Mouse (Mus musculus): ENCODE results near the gene Poc1a. TPM values are rescaled to one million over a fixed set of nuclear protein-coding genes. Genes with fewer than 3 reads are reported as not detected.
A peak's percentile ranks its signal among the peaks of the same experiment; 100 is the strongest.

The Poc1a gene
- polyA plus RNA-seq, 1 experiment: 32.6 TPM

DNA sequence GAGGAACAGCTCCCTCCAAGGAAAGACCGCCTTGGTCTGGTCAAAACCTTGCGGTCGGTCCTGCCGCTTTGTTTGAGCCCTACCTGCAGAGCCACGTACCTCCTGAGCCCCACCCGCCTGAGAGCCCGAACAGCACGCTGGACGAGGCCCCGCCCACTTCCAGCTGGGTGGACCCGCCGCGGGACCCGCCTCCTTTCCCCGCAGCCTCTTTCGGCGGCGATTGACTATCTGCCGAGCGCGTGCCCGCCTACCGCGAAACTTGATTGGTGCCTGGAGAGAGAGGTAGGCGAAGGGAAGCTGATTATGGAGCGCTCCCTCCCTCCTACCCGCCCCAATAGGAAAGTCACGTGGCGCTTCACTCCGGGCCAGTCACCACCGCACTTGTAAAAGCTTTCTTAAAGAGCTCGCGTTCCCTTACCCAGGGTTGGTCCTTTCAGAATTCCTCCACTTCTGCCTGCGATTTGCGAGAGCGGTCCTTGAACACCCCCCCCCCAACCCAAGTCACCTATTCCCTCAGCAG lies 86.8 kb downstream of the Poc1a start:
- Histone ChIP-seq H3K27ac (ENCODE audit: insufficient read depth, low read length) (peak overlapping the region; percentile 85), H3K4me3 (ENCODE audit: insufficient read depth, low read length) (peak overlapping the region; percentile 99), H3K4me1 (ENCODE audit: control insufficient read depth, insufficient read depth, low read length) (no peaks in the 10 kb centered on the region)
- TF ChIP-seq CTCF (IDR thresholded peaks at IDR 0.05; ENCODE audit: extremely low read depth, insufficient read depth, low read length) (no peak), POLR2A (IDR thresholded peaks at IDR 0.05; ENCODE audit: extremely low read depth, insufficient read depth, low read length) (peak; percentile 93)

DNA sequence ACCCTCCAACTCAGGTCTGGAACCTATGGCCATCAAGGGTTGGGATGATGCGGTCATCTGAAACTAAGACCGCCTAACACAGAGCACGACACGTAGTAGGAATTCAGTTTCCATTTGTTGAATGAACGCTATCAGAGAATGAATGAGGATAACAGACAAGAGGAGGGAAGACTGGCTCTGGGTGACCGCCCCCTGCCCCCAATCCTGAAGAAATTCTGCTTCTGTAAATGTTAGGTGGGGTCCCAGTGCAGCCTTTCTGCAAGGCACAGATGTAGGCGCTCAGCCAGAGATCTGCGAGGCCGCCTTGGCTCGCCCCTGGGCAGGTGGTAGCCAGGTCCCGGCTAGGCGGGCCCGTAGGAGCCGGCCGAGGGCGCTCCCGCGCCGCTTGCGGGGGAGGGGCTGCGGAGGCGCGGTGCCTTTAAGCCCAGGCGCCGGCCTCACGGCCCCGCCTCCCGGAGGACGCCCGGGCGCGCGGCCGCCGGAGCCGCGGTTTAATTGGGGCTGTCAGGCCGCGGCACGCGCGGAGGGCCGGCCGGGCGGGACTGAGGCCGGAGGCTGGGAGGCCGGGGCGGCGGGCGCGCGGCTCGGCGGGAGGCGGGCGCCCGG lies 87.4 kb downstream of the Poc1a start, which contains the start of gene Dusp7:
Gene Dusp7 (plus strand): TSS at position 521 of the 606 bp plus-strand sequence.
- TF ChIP-seq POLR2A (IDR thresholded peaks at IDR 0.05; ENCODE audit: extremely low read depth, insufficient read depth, low read length): no peak
- TF ChIP-seq CTCF (IDR thresholded peaks at IDR 0.05; ENCODE audit: extremely low read depth, insufficient read depth, low read length): no peak
- Histone ChIP-seq H3K4me3 (ENCODE audit: insufficient read depth, low read length) (peak within 1 kb of the TSS; percentile 99), H3K4me1 (ENCODE audit: control insufficient read depth, insufficient read depth, low read length) (peaks cover 4% of the 10 kb centered on the region), H3K27ac (ENCODE audit: insufficient read depth, low read length) (peak within 1 kb of the TSS; percentile 98)

DNA sequence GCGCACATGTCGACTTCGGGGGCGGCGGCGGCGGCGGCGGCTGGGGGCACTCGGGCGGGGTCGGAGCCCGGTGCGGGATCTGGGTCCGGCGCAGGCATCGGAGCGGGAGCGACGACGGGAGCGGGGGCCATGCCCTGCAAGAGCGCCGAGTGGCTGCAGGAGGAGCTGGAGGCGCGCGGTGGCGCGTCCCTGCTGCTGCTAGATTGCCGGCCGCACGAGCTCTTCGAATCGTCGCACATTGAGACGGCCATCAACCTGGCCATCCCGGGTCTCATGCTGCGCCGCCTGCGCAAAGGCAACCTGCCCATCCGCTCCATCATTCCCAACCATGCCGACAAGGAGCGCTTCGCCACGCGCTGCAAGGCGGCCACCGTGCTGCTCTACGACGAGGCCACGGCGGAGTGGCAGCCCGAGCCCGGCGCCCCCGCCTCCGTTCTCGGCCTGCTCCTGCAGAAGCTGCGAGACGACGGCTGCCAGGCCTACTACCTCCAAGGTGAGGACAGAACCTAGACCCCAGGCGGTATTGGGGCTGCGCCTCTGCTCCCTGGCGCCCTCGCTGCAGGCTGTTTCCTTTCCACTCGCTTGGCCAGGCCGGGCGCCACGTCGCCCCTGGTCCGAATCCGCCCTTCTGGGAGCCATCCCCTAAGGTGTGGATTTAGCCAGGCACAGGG lies 88.1 kb downstream of the Poc1a start:
- Histone ChIP-seq H3K27ac (ENCODE audit: insufficient read depth, low read length) (peak overlapping the region; percentile 98), H3K4me3 (ENCODE audit: insufficient read depth, low read length) (peak overlapping the region; percentile 99), H3K4me1 (ENCODE audit: control insufficient read depth, insufficient read depth, low read length) (peaks cover 6% of the 10 kb centered on the region)
- TF ChIP-seq CTCF (IDR thresholded peaks at IDR 0.05; ENCODE audit: extremely low read depth, insufficient read depth, low read length): no peak
- no peak for TF ChIP-seq POLR2A (IDR thresholded peaks at IDR 0.05; ENCODE audit: extremely low read depth, insufficient read depth, low read length)

DNA sequence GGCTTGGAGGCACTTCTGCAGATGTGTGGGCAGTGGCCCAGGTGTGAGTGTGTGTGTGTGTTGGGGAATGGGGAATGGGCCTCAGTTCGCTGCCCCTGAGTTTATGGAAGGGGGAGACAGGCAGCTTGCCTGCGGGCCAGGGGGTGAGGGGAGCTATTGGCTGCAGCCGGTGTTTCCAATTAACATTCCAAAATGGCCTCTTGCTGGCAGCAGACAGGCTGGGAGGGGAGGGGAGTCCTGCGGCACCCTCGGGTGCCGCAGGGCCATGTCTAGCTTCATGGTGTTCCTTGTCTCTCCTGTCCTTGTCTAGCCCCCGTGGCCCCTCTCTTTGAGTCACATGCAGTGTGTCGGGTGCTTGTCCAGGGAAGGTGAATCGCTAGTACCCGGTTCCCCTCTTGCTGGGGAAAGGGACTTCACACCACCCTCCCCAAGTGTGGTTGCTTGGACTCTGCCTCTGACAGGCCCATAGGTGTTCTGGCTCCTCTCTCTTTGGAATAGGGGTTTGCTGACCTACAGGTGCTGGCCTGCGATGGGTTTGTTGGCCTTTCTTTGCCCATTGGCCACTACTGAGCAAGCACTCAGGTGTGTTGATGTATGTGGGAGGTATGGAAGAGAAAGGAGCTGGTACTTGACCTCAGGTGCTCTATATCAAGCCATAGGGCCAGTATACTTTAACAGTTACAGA lies 89.1 kb downstream of the Poc1a start:
- Histone ChIP-seq H3K4me3 (ENCODE audit: insufficient read depth, low read length) (peak overlapping the region; percentile 99), H3K4me1 (ENCODE audit: control insufficient read depth, insufficient read depth, low read length) (peaks cover 6% of the 10 kb centered on the region), H3K27ac (ENCODE audit: insufficient read depth, low read length) (peak overlapping the region; percentile 98)
- TF ChIP-seq POLR2A (IDR thresholded peaks at IDR 0.05; ENCODE audit: extremely low read depth, insufficient read depth, low read length): 0 out of 2 replicates have a peak, but pooled peaks have one; percentile 16
- TF ChIP-seq CTCF (IDR thresholded peaks at IDR 0.05; ENCODE audit: extremely low read depth, insufficient read depth, low read length): no peak

DNA sequence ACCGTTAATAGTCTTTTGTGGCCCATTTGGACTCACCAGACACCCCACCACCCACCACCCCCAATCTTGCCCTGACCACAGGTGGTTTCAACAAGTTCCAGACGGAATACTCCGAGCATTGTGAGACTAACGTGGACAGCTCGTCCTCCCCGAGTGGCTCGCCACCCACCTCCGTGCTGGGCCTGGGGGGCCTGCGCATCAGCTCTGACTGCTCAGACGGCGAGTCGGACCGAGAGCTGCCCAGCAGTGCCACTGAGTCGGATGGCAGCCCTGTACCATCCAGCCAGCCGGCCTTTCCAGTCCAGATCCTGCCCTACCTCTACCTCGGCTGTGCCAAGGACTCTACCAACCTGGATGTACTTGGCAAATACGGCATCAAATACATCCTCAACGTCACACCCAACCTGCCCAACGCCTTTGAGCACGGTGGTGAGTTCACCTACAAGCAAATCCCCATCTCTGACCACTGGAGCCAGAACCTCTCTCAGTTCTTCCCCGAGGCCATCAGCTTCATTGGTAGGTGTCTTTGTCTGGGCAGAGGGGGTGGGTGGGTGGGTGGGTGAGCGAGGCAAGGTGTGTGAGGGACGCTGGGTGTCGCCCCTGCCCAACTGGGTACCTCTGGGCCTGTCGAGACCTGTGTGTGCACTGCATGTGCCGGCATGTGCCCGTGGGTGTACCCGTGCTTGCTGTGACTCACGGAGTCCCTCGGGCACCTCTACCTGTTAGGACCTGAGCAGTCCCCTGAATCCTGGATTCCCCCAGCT lies 89.9 kb downstream of the Poc1a start:
- Histone ChIP-seq H3K27ac (ENCODE audit: insufficient read depth, low read length) (peak overlapping the region; percentile 98), H3K4me3 (ENCODE audit: insufficient read depth, low read length) (peak overlapping the region; percentile 99), H3K4me1 (ENCODE audit: control insufficient read depth, insufficient read depth, low read length) (peaks cover 6% of the 10 kb centered on the region)
- TF ChIP-seq POLR2A (IDR thresholded peaks at IDR 0.05; ENCODE audit: extremely low read depth, insufficient read depth, low read length) (0 out of 2 replicates have a peak, but pooled peaks have one; percentile 23), CTCF (IDR thresholded peaks at IDR 0.05; ENCODE audit: extremely low read depth, insufficient read depth, low read length) (no peak)

DNA sequence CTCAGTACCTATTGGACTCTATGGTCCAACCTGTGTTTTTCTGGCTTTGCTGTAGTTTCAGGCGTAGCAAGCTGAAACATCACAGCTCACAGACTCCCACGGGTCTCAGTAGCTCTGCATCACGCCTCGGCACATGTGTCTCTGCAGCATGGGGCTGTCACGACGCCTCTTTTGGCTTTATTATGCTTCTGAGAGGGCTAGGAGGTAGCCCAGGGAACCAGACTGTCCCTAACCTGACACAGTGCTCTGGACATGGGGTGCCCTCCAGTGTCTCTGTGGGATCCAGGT lies 90.5 kb downstream of the Poc1a start:
- H3K4me3 ChIP-seq (ENCODE audit: insufficient read depth, low read length): peak overlapping the region; percentile 99
- peak; percentile 63 for TF ChIP-seq POLR2A (IDR thresholded peaks at IDR 0.05; ENCODE audit: extremely low read depth, insufficient read depth, low read length)
- no peak for TF ChIP-seq CTCF (IDR thresholded peaks at IDR 0.05; ENCODE audit: extremely low read depth, insufficient read depth, low read length)
- peaks cover 6% of the 10 kb centered on the region for H3K4me1 ChIP-seq (ENCODE audit: control insufficient read depth, insufficient read depth, low read length)
- H3K27ac ChIP-seq (ENCODE audit: insufficient read depth, low read length): peak overlapping the region; percentile 94

DNA sequence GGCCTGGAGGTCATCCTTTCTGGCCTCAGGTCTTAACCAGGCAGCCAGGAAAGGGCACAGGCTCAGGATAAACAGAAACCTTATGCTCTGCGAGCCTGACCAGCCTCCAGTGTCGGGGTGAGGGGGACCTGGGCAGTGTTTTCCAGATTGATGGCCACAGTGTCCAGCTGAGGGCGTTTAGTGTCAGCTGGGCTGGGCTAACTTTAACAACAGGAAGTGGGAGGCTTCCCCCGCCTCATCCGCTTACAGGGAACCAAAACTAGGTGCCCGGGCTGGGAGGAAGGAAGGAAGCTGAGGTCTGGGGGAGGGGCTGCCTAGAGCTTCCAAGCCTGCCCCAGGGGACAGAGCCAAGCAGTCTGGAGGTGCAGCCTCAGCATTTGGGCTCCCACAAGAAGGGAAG lies 90.9 kb downstream of the Poc1a start:
- Histone ChIP-seq H3K4me3 (ENCODE audit: insufficient read depth, low read length) (peak overlapping the region; percentile 99), H3K27ac (ENCODE audit: insufficient read depth, low read length) (peak overlapping the region; percentile 94), H3K4me1 (ENCODE audit: control insufficient read depth, insufficient read depth, low read length) (peaks cover 6% of the 10 kb centered on the region)
- TF ChIP-seq POLR2A (IDR thresholded peaks at IDR 0.05; ENCODE audit: extremely low read depth, insufficient read depth, low read length) (0 out of 2 replicates have a peak, but pooled peaks have one; percentile 21), CTCF (IDR thresholded peaks at IDR 0.05; ENCODE audit: extremely low read depth, insufficient read depth, low read length) (no peak)

DNA sequence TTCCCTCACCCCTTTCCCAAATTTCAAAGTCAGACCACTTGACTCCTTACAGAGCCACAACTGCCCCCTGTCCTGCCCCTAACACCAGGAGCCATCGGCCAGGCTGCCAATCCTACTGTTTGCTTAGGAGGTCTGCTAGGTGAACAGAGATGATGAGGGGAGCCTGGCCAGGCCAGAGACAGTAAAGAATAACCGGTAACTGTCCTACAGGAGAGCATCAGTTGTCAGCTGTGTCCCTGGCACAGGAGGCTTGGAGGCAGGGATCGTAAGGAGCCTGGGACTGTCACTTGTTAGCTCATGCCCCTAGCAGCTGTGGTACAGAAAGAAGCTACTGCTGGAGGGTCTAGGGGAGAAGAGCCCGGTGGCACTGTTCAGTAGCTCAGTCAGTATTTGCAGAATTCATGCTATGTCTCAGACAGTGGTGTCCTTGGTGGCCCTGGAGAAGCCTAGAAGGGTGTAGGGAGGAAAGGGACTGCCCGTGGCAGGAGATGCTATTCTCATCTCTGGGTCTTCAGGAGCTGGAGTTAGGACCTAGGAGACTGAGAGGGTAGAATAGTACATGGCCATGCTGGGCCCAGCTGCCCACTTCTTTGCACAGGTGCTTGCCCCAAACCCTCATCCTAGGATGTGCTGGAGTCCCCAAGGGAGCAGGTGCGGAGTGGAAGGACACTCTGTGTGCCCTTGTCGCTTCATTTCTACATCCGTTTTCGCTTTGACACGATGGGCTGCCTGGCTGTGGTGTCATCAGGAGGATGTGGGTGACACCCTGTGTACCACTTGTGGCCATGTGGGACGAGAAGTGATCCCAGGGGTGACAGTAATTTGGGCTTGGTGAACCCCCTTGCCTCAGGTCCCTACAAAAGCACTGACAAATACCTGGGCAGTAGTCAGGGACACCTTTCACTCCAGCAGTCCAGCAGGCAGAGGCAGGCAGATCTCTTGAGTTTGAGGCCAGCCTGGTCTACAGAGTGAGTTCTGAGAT lies 91.9 kb downstream of the Poc1a start:
- no peak for TF ChIP-seq CTCF (IDR thresholded peaks at IDR 0.05; ENCODE audit: extremely low read depth, insufficient read depth, low read length)
- no peak for TF ChIP-seq POLR2A (IDR thresholded peaks at IDR 0.05; ENCODE audit: extremely low read depth, insufficient read depth, low read length)
- Histone ChIP-seq H3K4me3 (ENCODE audit: insufficient read depth, low read length) (peak overlapping the region; percentile 99), H3K27ac (ENCODE audit: insufficient read depth, low read length) (peak overlapping the region; percentile 94), H3K4me1 (ENCODE audit: control insufficient read depth, insufficient read depth, low read length) (peaks cover 6% of the 10 kb centered on the region)
